Mouse (Mus musculus) testis, adult 2 months (tissue): ENCODE data around the gene Ythdf1. TPM values are rescaled to one million over a fixed set of nuclear protein-coding genes. Genes with fewer than 3 reads are reported as not detected.

Experiments
- H3K27ac ChIP-seq: fragments of 200-500 bp; 2 replicates; pipeline ENCODE4 v1.5.1; 2012; ENCODE audit warnings: low read depth, low read length; ENCODE audit not compliant: control insufficient read depth, insufficient read depth
- H3K27me3 ChIP-seq: fragments of 200-500 bp; 2 replicates; pipeline ENCODE4 v1.6.1; 2012; ENCODE audit warnings: mild to moderate bottlenecking, low read length, moderate library complexity; ENCODE audit not compliant: control insufficient read depth, insufficient read depth
- H3K36me3 ChIP-seq: fragments of 200-500 bp; 2 replicates; pipeline ENCODE4 v1.6.1; 2012; ENCODE audit warnings: mild to moderate bottlenecking, low read length; ENCODE audit not compliant: control insufficient read depth, insufficient read depth
- H3K4me1 ChIP-seq: fragments of 200-500 bp; 2 replicates; pipeline ENCODE4 v1.6.1; 2012; ENCODE audit warnings: low read length; ENCODE audit not compliant: control insufficient read depth, insufficient read depth
- H3K4me3 ChIP-seq: fragments of 200-500 bp; 2 replicates; pipeline ENCODE4 v1.5.1; 2012; ENCODE audit warnings: low read depth, mild to moderate bottlenecking, low read length, moderate library complexity, mixed read lengths; ENCODE audit not compliant: control insufficient read depth
- CTCF ChIP-seq: fragments of 200-500 bp; IDR thresholded peaks from 2 replicates; pipeline ENCODE4 v1.5.1; 2012; ENCODE audit warnings: low read depth, mild to moderate bottlenecking, inconsistent platforms, low read length, moderate library complexity; ENCODE audit not compliant: control insufficient read depth, insufficient read depth, insufficient replicate concordance
- POLR2A ChIP-seq: fragments of 200-500 bp; IDR thresholded peaks from 2 replicates; pipeline ENCODE4 v1.6.1; 2012; ENCODE audit warnings: low read depth, mild to moderate bottlenecking, inconsistent platforms, low read length, moderate library complexity; ENCODE audit not compliant: control insufficient read depth
- polyA plus RNA-seq: library from polyadenylated mRNA; depleted of rRNA; stranded (reverse); fragments of >200 nt; gene quantifications from 2 replicates; pipeline ENCODE4 v1.2.3, GENCODE M21; 2012; rRNA removed

The Ythdf1 gene
- polyA plus RNA-seq, 1 experiment: 22.5 TPM

GRCm38 (mm10) chr2:180870006-180870405 lies 50.7 kb downstream of the Ythdf1 start:
- H3K4me1 ChIP-seq: no peaks in the 10 kb centered on the region; the same call in 1 of the 2 replicates
- H3K27me3 ChIP-seq: no peaks in the 10 kb centered on the region
- no peaks in the 10 kb centered on the region for H3K36me3 ChIP-seq
- H3K27ac ChIP-seq: no peak overlapping the region
- H3K4me3 ChIP-seq: no peak overlapping the region
- TF ChIP-seq POLR2A (no peak), CTCF (no peak)

- no peaks in the 10 kb centered on the region for H3K4me1 ChIP-seq
- TF ChIP-seq CTCF: no peak
- TF ChIP-seq POLR2A: no peak
- H3K27ac ChIP-seq: no peak overlapping the region
- H3K4me3 ChIP-seq: no peak overlapping the region
- H3K27me3 ChIP-seq: no peaks in the 10 kb centered on the region
- no peaks in the 10 kb centered on the region for H3K36me3 ChIP-seq
These were observed 59.2 kb downstream of the Ythdf1 start for GRCm38 (mm10) chr2:180861561-180861960.

GRCm38 (mm10) chr2:180857121-180857520 lies 63.6 kb downstream of the Ythdf1 start:
- Histone ChIP-seq H3K27ac (no peak overlapping the region), H3K4me3 (no peak overlapping the region), H3K4me1 (no peaks in the 10 kb centered on the region), H3K36me3 (no peaks in the 10 kb centered on the region), H3K27me3 (no peaks in the 10 kb centered on the region)
- TF ChIP-seq CTCF (no peak), POLR2A (no peak)

- H3K4me1 ChIP-seq: no peaks in the 10 kb centered on the region
- H3K4me3 ChIP-seq: no peak overlapping the region
- H3K27ac ChIP-seq: no peak overlapping the region
- no peak for TF ChIP-seq CTCF
- TF ChIP-seq POLR2A: no peak
- no peaks in the 10 kb centered on the region for H3K36me3 ChIP-seq
- no peaks in the 10 kb centered on the region for H3K27me3 ChIP-seq
These were observed 65.7 kb downstream of the Ythdf1 start for GRCm38 (mm10) chr2:180855005-180855544.

Other genes starting within 250 kb of the Ythdf1 start
- gene Dido1, start 210.9 kb downstream of the Ythdf1 start, polyA plus RNA-seq: 24.1 and 26.6 TPM in 2 replicates
- 29.3 and 30.9 TPM in 2 replicates for gene Gid8, start 210.8 kb downstream of the Ythdf1 start, polyA plus RNA-seq
- gene Slc17a9, start 195.7 kb downstream of the Ythdf1 start, polyA plus RNA-seq: 16.0 and 16.4 TPM in 2 replicates
- gene Bhlhe23, start 144.0 kb downstream of the Ythdf1 start, polyA plus RNA-seq: 0.05 and 0.16 TPM in 2 replicates
- gene Birc7, start 8.1 kb upstream of the Ythdf1 start, polyA plus RNA-seq: not detected in 2 replicates
- 2.3 and 3.7 TPM in 2 replicates for gene Nkain4, start 33.8 kb upstream of the Ythdf1 start, polyA plus RNA-seq
- gene Arfgap1, start 46.3 kb upstream of the Ythdf1 start, polyA plus RNA-seq: 31.2 and 32.2 TPM in 2 replicates
- gene Col20a1, start 65.6 kb upstream of the Ythdf1 start, polyA plus RNA-seq: 52.3 and 57.4 TPM in 2 replicates
- 0.91 and 1.0 TPM in 2 replicates for gene Chrna4, start 122.6 kb upstream of the Ythdf1 start, polyA plus RNA-seq
- gene Kcnq2, start 214.4 kb upstream of the Ythdf1 start, polyA plus RNA-seq: 9.2 and 9.8 TPM in 2 replicates
- gene Eef1a2, start 236.1 kb upstream of the Ythdf1 start, polyA plus RNA-seq: 0.07 TPM in 2 replicates